Mouse (Mus musculus): ENCODE measurements around the gene Tesc. TPM values are rescaled to one million over a fixed set of nuclear protein-coding genes. Genes with fewer than 3 reads are reported as not detected.

Tesc gene
- polyA plus RNA-seq, 1 experiment = 8.8 TPM

DNA sequence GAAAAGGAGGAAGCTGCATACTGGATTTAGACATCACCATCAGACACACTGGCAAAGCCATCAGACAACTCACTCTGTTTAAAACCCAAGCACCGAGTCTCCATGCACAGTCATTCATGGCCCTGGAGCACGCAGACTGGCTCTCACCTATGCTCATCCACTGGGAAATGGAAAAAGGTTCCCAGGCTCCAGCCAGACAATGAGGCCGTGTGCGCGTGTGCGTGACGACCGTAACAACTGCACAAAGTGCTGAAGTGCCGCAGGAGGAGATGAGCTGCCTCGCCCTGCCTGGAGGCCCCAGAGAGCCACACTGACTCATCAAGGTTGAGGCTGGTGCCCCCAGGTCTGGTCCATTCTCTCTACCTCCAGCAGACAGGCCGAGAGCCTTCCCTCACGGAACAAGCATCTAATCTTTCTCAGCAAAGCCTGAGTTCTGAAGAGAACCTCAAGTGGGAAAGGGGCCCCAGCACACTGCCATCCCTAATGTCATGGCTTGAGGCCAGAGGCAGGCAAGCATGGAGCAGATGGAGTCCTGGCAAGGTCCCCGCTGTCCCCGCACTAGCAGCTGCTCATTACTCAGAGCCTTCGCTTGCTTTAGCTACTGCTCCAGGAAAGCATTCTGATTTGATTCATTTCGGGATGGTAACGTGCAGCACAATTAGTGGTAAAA, 80.7 kb downstream of the Tesc start:
- TF ChIP-seq POLR2A (IDR thresholded peaks at IDR 0.05; ENCODE audit: insufficient read depth, low read length) (no peak), EP300 (IDR thresholded peaks at IDR 0.05; ENCODE audit: insufficient read depth, low read depth, low read length) (no peak), CTCF (IDR thresholded peaks at IDR 0.05; ENCODE audit: low read depth, low read length) (no peak)
- H3K9ac ChIP-seq (ENCODE audit: low read depth, poor library complexity, severe bottlenecking) = no peak overlapping the region
- no peaks in the 10 kb centered on the region for H3K9me3 ChIP-seq (replicated peaks; ENCODE audit: control insufficient read depth, insufficient read depth, low read length, poor library complexity, severe bottlenecking)
- peaks cover 3% of the 10 kb centered on the region; the same call in 1 of the 2 replicates for H3K36me3 ChIP-seq (ENCODE audit: control insufficient read depth, insufficient read depth, low read length, poor library complexity, severe bottlenecking)
- H3K27me3 ChIP-seq (ENCODE audit: control insufficient read depth, insufficient read depth, low read length, poor library complexity, severe bottlenecking) = no peaks in the 10 kb centered on the region
- no peaks in the 10 kb centered on the region for H3K4me1 ChIP-seq (ENCODE audit: control insufficient read depth, insufficient read depth, low read length)
- H3K4me3 ChIP-seq (ENCODE audit: low read depth, low read length) = no peak overlapping the region
- H3K27ac ChIP-seq (ENCODE audit: insufficient read depth, low read length) = no peak overlapping the region

GRCm38 (mm10) chr5:118108794-118109440, 81.4 kb downstream of the Tesc start:
- Histone ChIP-seq H3K27me3 (ENCODE audit: control insufficient read depth, insufficient read depth, low read length, poor library complexity, severe bottlenecking) (no peaks in the 10 kb centered on the region), H3K4me3 (ENCODE audit: low read depth, low read length) (no peak overlapping the region), H3K27ac (ENCODE audit: insufficient read depth, low read length) (no peak overlapping the region), H3K4me1 (ENCODE audit: control insufficient read depth, insufficient read depth, low read length) (no peaks in the 10 kb centered on the region), H3K9me3 (replicated peaks; ENCODE audit: control insufficient read depth, insufficient read depth, low read length, poor library complexity, severe bottlenecking) (no peaks in the 10 kb centered on the region), H3K9ac (ENCODE audit: low read depth, poor library complexity, severe bottlenecking) (no peak overlapping the region), H3K36me3 (ENCODE audit: control insufficient read depth, insufficient read depth, low read length, poor library complexity, severe bottlenecking) (peaks cover 3% of the 10 kb centered on the region; the same call in 1 of the 2 replicates)
- TF ChIP-seq CTCF (IDR thresholded peaks at IDR 0.05; ENCODE audit: low read depth, low read length) = no peak
- no peak for TF ChIP-seq POLR2A (IDR thresholded peaks at IDR 0.05; ENCODE audit: insufficient read depth, low read length)
- no peak for TF ChIP-seq EP300 (IDR thresholded peaks at IDR 0.05; ENCODE audit: insufficient read depth, low read depth, low read length)

Other genes starting within 250 kb of the Tesc start
- gene Nos1, start 246.7 kb upstream of the Tesc start, polyA plus RNA-seq (2011; ENCODE audit: insufficient read depth, insufficient read length, low read depth, missing spikeins) = 1.4 and 1.7 TPM in 2 replicates
- gene Fbxo21, start 51.0 kb upstream of the Tesc start, polyA plus RNA-seq (2011; ENCODE audit: insufficient read depth, insufficient read length, low read depth, missing spikeins) = 54.6 and 60.1 TPM in 2 replicates
- gene Fbxw8, start 127.7 kb downstream of the Tesc start, polyA plus RNA-seq (2011; ENCODE audit: insufficient read depth, insufficient read length, low read depth, missing spikeins) = 36.3 and 37.1 TPM in 2 replicates
- gene Hrk, start 136.9 kb downstream of the Tesc start, polyA plus RNA-seq (2011; ENCODE audit: insufficient read depth, insufficient read length, low read depth, missing spikeins) = 1.3 and 1.6 TPM in 2 replicates
- gene Rnft2, start 217.4 kb downstream of the Tesc start, polyA plus RNA-seq (2011; ENCODE audit: insufficient read depth, insufficient read length, low read depth, missing spikeins) = 7.8 and 10.3 TPM in 2 replicates
- 8.0 and 9.4 TPM in 2 replicates for gene 2410131K14Rik, start 217.5 kb downstream of the Tesc start, polyA plus RNA-seq (2011; ENCODE audit: insufficient read depth, insufficient read length, low read depth, missing spikeins)

Data from ES-Bruce4 (cell line).